Mouse (Mus musculus) limb, embryonic 11.5 days (tissue): ENCODE measurements at regions not wholly inside any gene's neighbourhood (a gene's known extent, or its start where the extent isn't known, plus 50 kb on each side); places are given as distances from the start of the nearest gene placed in this dataset.
"Not testable (repeated sequence)": the region's sequence is repeated elsewhere in the genome, so short reads cannot be mapped to it uniquely, and the experiment has no call there.

Experiments
- ATAC-seq: fragments of 200-750 bp; cut with Nextera tagmentation; 2 replicates; pipeline ENCODE4 v1.8.0; 2017; ENCODE audit warnings: low read depth; ENCODE audit not compliant: insufficient number of reproducible peaks, low FRiP score, low TSS enrichment
- DNase-seq: peaks from one replicate; pipeline ENCODE4 v3.0.0-alpha.2; 2015; ENCODE audit warnings: low spot score
- H3K27ac ChIP-seq: fragments of 300-500 bp; sonication (generic); replicated peaks from 2 replicates; pipeline ENCODE4 v1.5.1; 2014; ENCODE audit warnings: low read depth, mild to moderate bottlenecking, low read length
- H3K27me3 ChIP-seq: fragments of 300-500 bp; sonication (generic); 2 replicates; pipeline ENCODE4 v1.6.1; 2014; ENCODE audit warnings: mild to moderate bottlenecking, low read length, mixed read lengths; ENCODE audit not compliant: control insufficient read depth, insufficient read depth
- H3K36me3 ChIP-seq: fragments of 300-500 bp; sonication (generic); 2 replicates; pipeline ENCODE4 v1.6.1; 2014; ENCODE audit warnings: mild to moderate bottlenecking, low read length, moderate library complexity, mixed read lengths; ENCODE audit not compliant: control insufficient read depth, insufficient read depth
- H3K4me1 ChIP-seq: fragments of 300-500 bp; sonication (generic); 2 replicates; pipeline ENCODE4 v1.6.1; 2014; ENCODE audit warnings: low read length, mixed read lengths; ENCODE audit not compliant: control insufficient read depth, insufficient read depth
- H3K4me2 ChIP-seq: fragments of 300-500 bp; sonication (generic); 2 replicates; pipeline ENCODE4 v1.6.1; 2014; ENCODE audit warnings: low read depth, mild to moderate bottlenecking, moderate library complexity; ENCODE audit not compliant: severe bottlenecking
- H3K4me3 ChIP-seq: fragments of 300-500 bp; sonication (generic); 2 replicates; pipeline ENCODE4 v1.5.1; 2014; ENCODE audit warnings: low read depth, low read length
- H3K9ac ChIP-seq: fragments of 300-500 bp; sonication (generic); 2 replicates; pipeline ENCODE4 v1.6.1; 2014; ENCODE audit warnings: mild to moderate bottlenecking, low read length
- H3K9me3 ChIP-seq: fragments of 300-500 bp; sonication (generic); 2 replicates; pipeline ENCODE4 v1.6.1; 2016; ENCODE audit warnings: low read length; ENCODE audit not compliant: control insufficient read depth
- WGBS: fragments of 180-500 bp; shearing (Covaris S2); extraction: QIAGEN DNeasy Blood & Tissue Kit; methylation state at CpG from one replicate; pipeline ENCODE4 v1.1.7; 2014; 5-methylcytosine and 5-hydroxymethylcytosine counted together

GRCm38 (mm10) chr10:114265927-114266326 lies 536.2 kb downstream of the Trhde start:
- Histone ChIP-seq H3K36me3 (no peaks in the 10 kb centered on the region), H3K9ac (no peak overlapping the region), H3K27me3 (no peaks in the 10 kb centered on the region), H3K4me3 (no peak overlapping the region), H3K9me3 (no peaks in the 10 kb centered on the region), H3K4me2 (no peak overlapping the region), H3K27ac (no peak overlapping the region), H3K4me1 (no peaks in the 10 kb centered on the region)
- DNase-seq (no peak), ATAC-seq (no peak)
- WGBS = 82% methylated on average over 4 of the region's 4 CpGs

- no peak overlapping the region for H3K27ac ChIP-seq
- H3K4me3 ChIP-seq = no peak overlapping the region
- H3K9me3 ChIP-seq = no peaks in the 10 kb centered on the region
- ATAC-seq = no peak
- H3K36me3 ChIP-seq = no peaks in the 10 kb centered on the region
- no peak overlapping the region for H3K4me2 ChIP-seq
- H3K4me1 ChIP-seq = no peaks in the 10 kb centered on the region
- no peaks in the 10 kb centered on the region for H3K27me3 ChIP-seq
- DNase-seq = no peak
- no peak overlapping the region for H3K9ac ChIP-seq
- WGBS = 85% methylated on average over 4 of the region's 4 CpGs
Measured at GRCm38 (mm10) chr10:114241606-114242005, 560.5 kb downstream of the Trhde start.

GRCm38 (mm10) chr10:114227635-114228034 lies 574.5 kb downstream of the Trhde start:
- Histone ChIP-seq H3K4me3 (no peak overlapping the region), H3K9ac (no peak overlapping the region), H3K9me3 (no peaks in the 10 kb centered on the region), H3K4me2 (no peak overlapping the region), H3K4me1 (no peaks in the 10 kb centered on the region), H3K27me3 (no peaks in the 10 kb centered on the region), H3K36me3 (no peaks in the 10 kb centered on the region), H3K27ac (no peak overlapping the region)
- ATAC-seq = no peak
- DNase-seq = no peak
- 80% methylated on average over 3 of the region's 3 CpGs for WGBS

- Histone ChIP-seq H3K27ac (no peak overlapping the region), H3K4me3 (no peak overlapping the region), H3K9me3 (no peaks in the 10 kb centered on the region), H3K4me1 (no peaks in the 10 kb centered on the region), H3K27me3 (no peaks in the 10 kb centered on the region), H3K9ac (no peak overlapping the region), H3K36me3 (no peaks in the 10 kb centered on the region), H3K4me2 (no peak overlapping the region)
- no peak for DNase-seq
- no peak for ATAC-seq
- WGBS = 91% methylated on average over 4 of the region's 4 CpGs
Measured at GRCm38 (mm10) chr10:114201583-114201982, 600.5 kb downstream of the Trhde start.

GRCm38 (mm10) chr10:114200939-114201338 lies 601.2 kb downstream of the Trhde start:
- no peak for DNase-seq
- no peak overlapping the region for H3K4me3 ChIP-seq
- no peak overlapping the region for H3K27ac ChIP-seq
- H3K4me1 ChIP-seq = no peaks in the 10 kb centered on the region
- no peak for ATAC-seq
- no peaks in the 10 kb centered on the region for H3K27me3 ChIP-seq
- no peaks in the 10 kb centered on the region for H3K9me3 ChIP-seq
- no peak overlapping the region for H3K4me2 ChIP-seq
- H3K36me3 ChIP-seq = no peaks in the 10 kb centered on the region
- 86% methylated on average over 2 of the region's 2 CpGs for WGBS
- no peak overlapping the region for H3K9ac ChIP-seq

- Histone ChIP-seq H3K4me2 (no peak overlapping the region), H3K36me3 (no peaks in the 10 kb centered on the region), H3K4me1 (no peaks in the 10 kb centered on the region), H3K4me3 (no peak overlapping the region), H3K9ac (no peak overlapping the region), H3K27ac (no peak overlapping the region), H3K9me3 (no peaks in the 10 kb centered on the region), H3K27me3 (no peaks in the 10 kb centered on the region)
- peak; percentile 72; the same call in 1 of the 2 replicates for ATAC-seq
- no peak for DNase-seq
- WGBS = 88% methylated on average over 1 of the region's 1 CpGs
Measured at GRCm38 (mm10) chr10:114186287-114186686, 615.8 kb downstream of the Trhde start.

GRCm38 (mm10) chr10:114143345-114143744 lies 658.8 kb downstream of the Trhde start:
- H3K27me3 ChIP-seq, ATAC-seq, H3K27ac ChIP-seq, H3K4me1 ChIP-seq, H3K36me3 ChIP-seq, DNase-seq, H3K9ac ChIP-seq, H3K9me3 ChIP-seq, H3K4me3 ChIP-seq, H3K4me2 ChIP-seq: not testable (repeated sequence)
- WGBS = 80% methylated on average over 9 of the region's 9 CpGs

GRCm38 (mm10) chr10:114137924-114138323 lies 664.2 kb downstream of the Trhde start:
- no peaks in the 10 kb centered on the region for H3K4me1 ChIP-seq
- no peak for ATAC-seq
- no peak overlapping the region for H3K4me2 ChIP-seq
- H3K4me3 ChIP-seq = no peak overlapping the region
- no peaks in the 10 kb centered on the region for H3K27me3 ChIP-seq
- no peaks in the 10 kb centered on the region for H3K36me3 ChIP-seq
- no peaks in the 10 kb centered on the region for H3K9me3 ChIP-seq
- DNase-seq = no peak
- WGBS = 96% methylated on average over 1 of the region's 1 CpGs
- H3K9ac ChIP-seq = no peak overlapping the region
- no peak overlapping the region for H3K27ac ChIP-seq

- H3K4me3 ChIP-seq = no peak overlapping the region
- no peaks in the 10 kb centered on the region for H3K4me1 ChIP-seq
- no peaks in the 10 kb centered on the region for H3K27me3 ChIP-seq
- DNase-seq = no peak
- ATAC-seq = no peak
- H3K9me3 ChIP-seq = no peaks in the 10 kb centered on the region
- H3K4me2 ChIP-seq = no peak overlapping the region
- 60% methylated on average over 1 of the region's 1 CpGs for WGBS
- H3K9ac ChIP-seq = no peak overlapping the region
- H3K27ac ChIP-seq = no peak overlapping the region
- no peaks in the 10 kb centered on the region for H3K36me3 ChIP-seq
Measured at GRCm38 (mm10) chr10:114137095-114137494, 665.0 kb downstream of the Trhde start.
